In genomic region chr13:100854174-100854573, GRCm38 (mm10) we compare ENCODE assay signal across 8 mouse cellular contexts. TPM values are rescaled to one million over a fixed set of nuclear protein-coding genes. Genes with fewer than 3 reads are reported as not detected.
A peak's percentile ranks its signal among the peaks of the same experiment; 100 is the strongest.
DNase-seq lines count a peak whose midpoint lies in the region; ATAC-seq lines count a peak whose summit lies in the region.

No protein-coding gene starts in this region.

- H3K36me3 ChIP-seq in limb, embryonic 11.5 days (ENCODE audit: control insufficient read depth, insufficient read depth, low read length), result no peaks in the 10 kb centered on the region
- no peaks in the 10 kb centered on the region for H3K36me3 ChIP-seq in limb, embryonic 10.5 days

- DNase-seq in cerebellum, adult 11-12 months, result no peak
- peak; percentile 46 for DNase-seq in limb, embryonic 11.5 days (ENCODE audit: low spot score)
- DNase-seq in limb, embryonic 10.5 days (ENCODE audit: low spot score), result no peak
- DNase-seq in hindlimb bud, embryonic 11.5 days (ENCODE audit: extremely low spot score, low read depth, low spot score), result peak; percentile 70
- DNase-seq in mesoderm, embryonic 11.5 days (ENCODE audit: low read depth, low spot score), result peak; percentile 66
- no peak for DNase-seq in urinary bladder, postnatal 10 days (ENCODE audit: low spot score)

- no peak overlapping the region for H3K4me3 ChIP-seq in limb, embryonic 11.5 days (ENCODE audit: low read depth, low read length)
- H3K4me3 ChIP-seq in limb, embryonic 10.5 days, result no peak overlapping the region

- no peaks in the 10 kb centered on the region for H3K27me3 ChIP-seq in limb, embryonic 11.5 days (ENCODE audit: control insufficient read depth, insufficient read depth, low read length)
- no peaks in the 10 kb centered on the region for H3K27me3 ChIP-seq in limb, embryonic 10.5 days (ENCODE audit: low read depth, poor library complexity, severe bottlenecking)

- H3K4me2 ChIP-seq in limb, embryonic 11.5 days (ENCODE audit: low read depth, severe bottlenecking), result no peak overlapping the region

- peak; percentile 75 for ATAC-seq in cerebellum, adult (ENCODE audit: insufficient number of reproducible peaks, low FRiP score, low TSS enrichment)
- ATAC-seq in limb, embryonic 11.5 days (ENCODE audit: insufficient number of reproducible peaks, low FRiP score, low TSS enrichment, low read depth), result no peak; the same call in 1 of the 2 replicates
- ATAC-seq in activated CD4-positive, CD25-positive, alpha-beta regulatory T cell, adult 4 months, result peak; percentile 76

- no peaks in the 10 kb centered on the region for H3K4me1 ChIP-seq in limb, embryonic 11.5 days (ENCODE audit: control insufficient read depth, insufficient read depth, low read length)
- no peaks in the 10 kb centered on the region for H3K4me1 ChIP-seq in limb, embryonic 10.5 days

- no peaks in the 10 kb centered on the region for H3K9me3 ChIP-seq in limb, embryonic 11.5 days (ENCODE audit: control insufficient read depth, low read length)
- no peaks in the 10 kb centered on the region for H3K9me3 ChIP-seq in limb, embryonic 10.5 days (replicated peaks)

- no peak overlapping the region for H3K9ac ChIP-seq in limb, embryonic 11.5 days (ENCODE audit: low read length)

- 51% methylated on average over 4 of the region's 4 CpGs for WGBS in limb, embryonic 11.5 days
- 53% methylated on average over 4 of the region's 4 CpGs for WGBS in limb, embryonic 10.5 days

- no peak overlapping the region for H3K27ac ChIP-seq in limb, embryonic 11.5 days (replicated peaks; ENCODE audit: low read depth, low read length)
- no peak overlapping the region for H3K27ac ChIP-seq in limb, embryonic 10.5 days

RNA-seq across cellular contexts. Expression of gene Slc30a5, which starts 20.9 kb away (rescaled TPM):
- polyA plus RNA-seq in limb, embryonic 11.5 days (2014; fragmentation: Nextera tagmentation; extraction: Ambion mirVana), result 51.9 and 52.7 TPM in 2 replicates
- polyA plus RNA-seq in limb, embryonic 10.5 days (2016; fragmentation: Nextera tagmentation; extraction: Ambion mirVana), result 44.8 and 45.2 TPM in 2 replicates
- polyA plus RNA-seq in activated CD4-positive, CD25-positive, alpha-beta regulatory T cell, adult 4 months (2017; shearing (Covaris generic)), result 10 to 100 TPM; 11.2 to 13.8 TPM

Comparison
In these comparisons a context has a peak if more than half of its experiments do, and no peak if none do; other contexts are left out.
1. DNase-seq: peak in limb, embryonic 11.5 days (single experiment), hindlimb bud, embryonic 11.5 days (single experiment) and mesoderm, embryonic 11.5 days (single experiment); none in cerebellum, adult 11-12 months (single experiment), limb, embryonic 10.5 days (single experiment) and urinary bladder, postnatal 10 days (single experiment).